Mouse (Mus musculus): ENCODE data around the gene Cabp1. TPM values are rescaled to one million over a fixed set of nuclear protein-coding genes. Genes with fewer than 3 reads are reported as not detected.

Cabp1 gene
- not detected in 2 replicates for polyA plus RNA-seq (2015; fragmentation: Nextera tagmentation; extraction: Ambion mirVana)

DNA sequence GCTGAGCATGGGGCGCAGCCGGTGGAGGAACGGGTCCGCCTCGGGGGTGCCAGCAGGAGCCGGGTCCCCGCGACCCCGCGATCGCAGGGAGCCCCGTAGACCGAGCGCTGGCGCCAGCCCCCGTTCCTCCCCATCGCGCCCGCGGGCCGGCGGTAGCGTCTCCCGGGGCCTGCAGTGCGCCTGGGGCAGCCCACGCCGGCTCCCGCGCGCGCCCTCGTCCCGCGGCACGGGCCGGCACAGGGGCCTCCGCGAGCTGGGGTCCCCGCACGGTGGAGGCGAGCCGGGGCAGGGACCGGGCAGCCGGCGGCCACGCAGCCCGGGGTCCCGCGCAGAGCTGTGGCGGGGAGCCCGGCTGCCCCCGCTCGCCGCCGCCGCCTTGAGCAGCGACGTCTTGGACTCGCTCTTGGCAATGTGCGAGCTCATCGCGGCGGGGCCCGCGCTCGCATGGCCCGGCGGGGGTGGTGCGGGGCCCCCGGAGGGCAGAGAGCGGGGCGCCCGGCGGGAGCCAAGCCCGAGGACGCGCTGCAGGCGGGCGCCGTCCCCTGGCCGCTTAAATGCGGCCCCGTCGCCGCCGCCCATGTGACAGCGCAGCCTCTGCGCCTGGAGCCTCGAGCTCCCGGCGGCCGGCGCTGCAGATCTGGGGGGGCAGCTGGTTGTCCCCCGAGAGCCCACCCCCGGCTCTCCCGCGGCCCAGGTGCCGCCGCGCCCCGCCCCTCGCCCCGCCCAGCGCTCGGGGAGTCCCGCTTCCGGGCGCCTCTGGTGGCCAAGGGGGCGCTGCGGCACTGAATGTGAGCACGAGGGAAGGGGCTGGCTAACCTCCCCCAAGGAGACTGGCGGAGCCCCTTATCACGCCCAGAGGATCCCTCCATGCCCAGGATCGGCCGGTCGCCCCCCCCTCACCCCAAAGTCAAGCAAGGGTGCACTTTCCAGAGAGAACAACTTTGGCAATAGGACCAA is at the start of gene Cabp1:
TSS of gene Cabp1 (minus strand) at position 713 of the 957 bp plus-strand sequence.
- H3K9me3 ChIP-seq (ENCODE audit: low read length): no peaks in the 10 kb centered on the region
- H3K4me1 ChIP-seq (ENCODE audit: insufficient read depth): peaks cover 13% of the 10 kb centered on the region
- 4% methylated on average over 75 of the region's 116 CpGs for WGBS (ENCODE audit: insufficient replicate concordance)
- 0 out of 2 replicates have a peak within 1 kb of the TSS, but pooled peaks have one; percentile 11 for H3K9ac ChIP-seq (replicated peaks)
- TF ChIP-seq EP300 (IDR thresholded peaks at IDR 0.05; ENCODE audit: low read depth): no peak
- TF ChIP-seq CTCF (IDR thresholded peaks at IDR 0.05; ENCODE audit: low read depth): peak; percentile 43
- DNase-seq (peak; percentile 64), ATAC-seq (0 out of 2 replicates have a peak, but pooled peaks have one; percentile 41)
- H3K36me3 ChIP-seq (replicated peaks; ENCODE audit: insufficient read depth, low read length): no peaks in the 10 kb centered on the region
- H3K27me3 ChIP-seq (ENCODE audit: insufficient read depth, low read length): peaks cover 60% of the 10 kb centered on the region
- H3K27ac ChIP-seq (ENCODE audit: low read depth): no peak within 1 kb of the TSS
- peak within 1 kb of the TSS; percentile 83 for H3K4me2 ChIP-seq (ENCODE audit: low read depth, low read length)
- peak within 1 kb of the TSS; percentile 51 for H3K4me3 ChIP-seq (ENCODE audit: low read depth, low read length)

DNA sequence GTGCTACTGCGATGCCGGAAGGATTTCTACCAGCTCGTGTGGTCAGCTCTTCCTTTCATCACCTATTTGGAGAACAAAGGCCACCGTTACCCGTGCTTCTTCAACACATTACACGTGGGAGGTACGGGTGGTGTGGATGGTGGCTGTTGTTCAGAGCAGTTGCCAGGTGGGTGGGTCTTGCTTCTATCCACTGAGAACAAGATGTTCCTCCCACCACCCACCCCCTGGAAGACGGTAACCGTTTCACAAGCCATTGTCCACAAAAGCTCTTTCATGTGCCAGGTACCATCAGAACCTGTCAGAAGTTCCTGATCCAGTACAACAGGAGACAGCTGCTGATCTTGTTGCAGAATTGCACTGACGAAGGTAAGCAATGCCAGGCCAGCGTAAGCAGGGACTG is 46.0 kb upstream of the Cabp1 start:
- DNase-seq (no peak), ATAC-seq (no peak)
- TF ChIP-seq EP300 (IDR thresholded peaks at IDR 0.05; ENCODE audit: low read depth) (no peak), CTCF (IDR thresholded peaks at IDR 0.05; ENCODE audit: low read depth) (no peak)

DNA sequence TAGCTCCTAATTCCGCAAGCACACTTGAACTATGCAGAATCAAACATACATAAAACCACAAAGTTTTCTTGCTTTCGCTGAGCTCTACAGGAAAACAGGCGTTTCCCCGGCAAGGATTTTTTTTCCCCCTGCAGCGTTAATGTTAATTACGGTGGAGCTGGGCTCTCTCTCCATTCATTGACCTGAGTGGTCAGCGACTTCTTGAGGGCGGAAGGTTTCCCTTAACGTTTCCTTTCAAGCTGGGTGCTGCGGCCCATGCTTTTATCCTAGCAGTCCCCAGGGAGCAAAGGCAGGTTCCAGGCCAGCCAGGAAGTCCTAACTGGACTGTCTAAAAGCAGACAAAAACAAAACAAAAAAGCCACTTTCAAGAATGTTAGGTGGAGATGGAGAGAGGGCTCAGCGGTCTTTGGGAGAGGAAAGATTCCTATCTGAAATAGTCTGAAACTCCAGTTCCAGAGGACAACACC is 44.6 kb upstream of the Cabp1 start:
- Histone ChIP-seq H3K9me3 (ENCODE audit: low read length) (no peaks in the 10 kb centered on the region), H3K36me3 (replicated peaks; ENCODE audit: insufficient read depth, low read length) (peaks cover 43% of the 10 kb centered on the region), H3K9ac (replicated peaks) (peak overlapping the region; percentile 78), H3K4me1 (ENCODE audit: insufficient read depth) (peaks cover 14% of the 10 kb centered on the region; the same call in 1 of the 2 replicates), H3K27me3 (ENCODE audit: insufficient read depth, low read length) (peaks cover 15% of the 10 kb centered on the region), H3K4me3 (ENCODE audit: low read depth, low read length) (peak overlapping the region; percentile 81), H3K27ac (ENCODE audit: low read depth) (0 out of 2 replicates have a peak overlapping the region, but pooled peaks have one; percentile 3), H3K4me2 (ENCODE audit: low read depth, low read length) (peak overlapping the region; percentile 88)
- no peak for DNase-seq
- WGBS (ENCODE audit: insufficient replicate concordance): 12% methylated on average over 11 of the region's 11 CpGs
- ATAC-seq: no peak
- TF ChIP-seq CTCF (IDR thresholded peaks at IDR 0.05; ENCODE audit: low read depth) (no peak), EP300 (IDR thresholded peaks at IDR 0.05; ENCODE audit: low read depth) (no peak)

More for the DNA sequence above, 46.0 kb upstream of the Cabp1 start:
- H3K4me3 ChIP-seq (ENCODE audit: low read depth, low read length): no peak overlapping the region
- H3K4me1 ChIP-seq (ENCODE audit: insufficient read depth): peaks cover 12% of the 10 kb centered on the region; the same call in 1 of the 2 replicates
- H3K9ac ChIP-seq (replicated peaks): no peak overlapping the region
- no peaks in the 10 kb centered on the region for H3K9me3 ChIP-seq (ENCODE audit: low read length)
- no peak overlapping the region for H3K4me2 ChIP-seq (ENCODE audit: low read depth, low read length)
- H3K36me3 ChIP-seq (replicated peaks; ENCODE audit: insufficient read depth, low read length): peaks cover 57% of the 10 kb centered on the region
- no peak overlapping the region for H3K27ac ChIP-seq (ENCODE audit: low read depth)
- WGBS (ENCODE audit: insufficient replicate concordance): 82% methylated on average over 11 of the region's 11 CpGs
- H3K27me3 ChIP-seq (ENCODE audit: insufficient read depth, low read length): peaks cover 6% of the 10 kb centered on the region

DNA sequence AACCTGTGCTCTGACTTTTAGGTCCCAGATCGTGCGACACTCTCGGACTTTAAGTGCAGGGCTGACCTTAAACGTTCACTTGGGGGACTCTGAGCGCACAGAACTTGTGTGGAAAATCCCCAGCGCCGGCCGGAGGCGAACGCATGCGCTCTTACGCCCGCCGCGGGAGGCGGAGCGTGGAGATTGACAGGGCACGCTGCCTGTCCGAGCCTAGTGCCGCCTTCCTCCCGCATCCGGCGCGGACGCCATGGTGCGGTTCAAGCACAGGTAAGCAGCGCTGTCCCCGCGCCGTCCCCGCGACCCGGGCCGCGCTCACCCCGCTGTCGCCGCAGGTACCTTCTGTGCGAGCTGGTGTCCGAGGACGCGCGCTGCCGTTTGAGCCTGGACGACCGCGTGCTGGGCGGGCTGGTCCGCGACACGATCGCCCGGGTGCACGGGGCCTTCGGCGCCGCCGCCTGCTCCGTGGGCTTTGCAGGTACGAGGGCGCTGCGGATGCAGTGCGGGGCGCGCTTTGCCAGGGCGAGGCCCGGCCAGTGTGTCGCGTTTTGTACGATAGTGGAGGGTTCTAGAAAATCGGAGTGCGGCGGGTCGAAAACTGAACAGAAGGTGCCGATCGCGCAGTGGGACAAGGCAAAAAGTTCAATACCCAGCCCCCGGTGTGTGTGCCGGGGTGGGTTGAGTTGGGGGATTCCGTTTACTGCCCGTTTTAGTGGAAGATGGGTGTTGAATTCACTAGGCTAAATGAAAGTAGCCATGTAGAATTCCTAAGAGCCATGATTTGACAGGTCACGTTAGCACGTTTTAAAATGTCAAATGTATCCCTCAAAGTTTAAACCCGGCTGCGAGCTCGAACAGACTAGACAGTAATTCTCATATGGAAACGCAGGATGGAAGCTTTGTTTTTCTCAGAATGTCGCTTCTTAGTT is 43.9 kb upstream of the Cabp1 start:
- H3K27ac ChIP-seq (ENCODE audit: low read depth): peak overlapping the region; percentile 41
- peaks cover 20% of the 10 kb centered on the region for H3K27me3 ChIP-seq (ENCODE audit: insufficient read depth, low read length)
- H3K9ac ChIP-seq (replicated peaks): peak overlapping the region; percentile 78
- peak overlapping the region; percentile 88 for H3K4me2 ChIP-seq (ENCODE audit: low read depth, low read length)
- TF ChIP-seq EP300 (IDR thresholded peaks at IDR 0.05; ENCODE audit: low read depth) (no peak), CTCF (IDR thresholded peaks at IDR 0.05; ENCODE audit: low read depth) (no peak)
- WGBS (ENCODE audit: insufficient replicate concordance): under 1% methylated on average over 88 of the region's 88 CpGs
- peaks cover 36% of the 10 kb centered on the region for H3K36me3 ChIP-seq (replicated peaks; ENCODE audit: insufficient read depth, low read length)
- ATAC-seq (peak; percentile 87), DNase-seq (peak; percentile 93)
- no peaks in the 10 kb centered on the region for H3K9me3 ChIP-seq (ENCODE audit: low read length)
- peak overlapping the region; percentile 81 for H3K4me3 ChIP-seq (ENCODE audit: low read depth, low read length)
- peaks cover 14% of the 10 kb centered on the region; the same call in 1 of the 2 replicates for H3K4me1 ChIP-seq (ENCODE audit: insufficient read depth)

DNA sequence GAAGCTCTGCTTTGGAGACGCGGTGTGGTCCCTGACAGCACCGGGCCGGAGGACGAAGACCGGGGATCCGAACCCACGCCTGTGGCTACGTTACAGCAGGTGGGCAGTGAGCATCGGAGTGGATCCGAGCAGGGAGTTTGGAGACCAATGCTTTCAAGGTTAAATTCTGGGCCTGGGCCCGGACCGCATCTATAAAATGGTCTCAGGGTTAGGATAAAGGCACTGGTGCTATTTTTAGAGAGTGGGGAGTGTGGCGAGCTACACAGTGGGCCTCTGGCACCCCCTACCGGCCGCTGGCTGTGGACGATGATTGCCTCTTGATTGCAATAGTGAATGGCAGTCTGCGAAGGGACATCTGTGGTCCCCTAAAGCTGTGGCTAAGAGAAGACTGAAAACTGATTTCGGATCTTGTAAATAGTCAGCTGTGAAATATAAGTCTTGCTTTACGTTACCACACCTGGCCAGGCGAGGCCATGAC is 41.6 kb upstream of the Cabp1 start, which contains the start of gene Pop5:
TSS of gene Pop5 (plus strand) at position 51 of the 478 bp plus-strand sequence.
- H3K9me3 ChIP-seq (ENCODE audit: low read length): no peaks in the 10 kb centered on the region
- peak within 1 kb of the TSS; percentile 50 for H3K9ac ChIP-seq (replicated peaks)
- peak within 1 kb of the TSS; percentile 97 for H3K4me2 ChIP-seq (ENCODE audit: low read depth, low read length)
- DNase-seq: peak; percentile 93
- H3K4me3 ChIP-seq (ENCODE audit: low read depth, low read length): peak within 1 kb of the TSS; percentile 50
- peaks cover 14% of the 10 kb centered on the region; the same call in 1 of the 2 replicates for H3K4me1 ChIP-seq (ENCODE audit: insufficient read depth)
- ATAC-seq: peak; percentile 60
- WGBS (ENCODE audit: insufficient replicate concordance): 2% methylated on average over 21 of the region's 21 CpGs
- H3K27ac ChIP-seq (ENCODE audit: low read depth): no peak within 1 kb of the TSS
- H3K36me3 ChIP-seq (replicated peaks; ENCODE audit: insufficient read depth, low read length): peaks cover 13% of the 10 kb centered on the region
- H3K27me3 ChIP-seq (ENCODE audit: insufficient read depth, low read length): peaks cover 25% of the 10 kb centered on the region
- TF ChIP-seq CTCF (IDR thresholded peaks at IDR 0.05; ENCODE audit: low read depth) (peak; percentile 97), EP300 (IDR thresholded peaks at IDR 0.05; ENCODE audit: low read depth) (no peak)
